Mouse (Mus musculus) myocyte (in vitro differentiated cells): ENCODE measurements at regions not wholly inside any gene's neighbourhood (a gene's known extent, or its start where the extent isn't known, plus 50 kb on each side); places are given as distances from the start of the nearest gene placed in this dataset.

ENCODE experiments used
- CEBPB ChIP-seq: IDR thresholded peaks from 2 replicates; pipeline ENCODE4 v1.6.1; 2011; ENCODE audit warnings: mild to moderate bottlenecking, moderate library complexity; ENCODE audit not compliant: poor library complexity, insufficient read depth, severe bottlenecking
- E2F4 ChIP-seq: IDR thresholded peaks from one replicate; pipeline ENCODE4 v1.6.1; 2011; ENCODE audit warnings: mild to moderate bottlenecking, control low read depth, moderate library complexity; ENCODE audit not compliant: insufficient read depth
- MAX ChIP-seq: IDR thresholded peaks from one replicate; pipeline ENCODE4 v1.6.1; 2011; ENCODE audit warnings: low read depth, mild to moderate bottlenecking, control low read depth
- MYOD1 ChIP-seq, 3 experiments: IDR thresholded peaks; one replicate each; pipeline ENCODE4 v1.6.1; 2011; ENCODE audit warnings: control low read depth in 2 of 3, low read depth in 2 of 3, mild to moderate bottlenecking in 2 of 3, moderate library complexity in 1 of 3; ENCODE audit not compliant: insufficient read length in 2 of 3, control insufficient read depth in 1 of 3
- MYOG ChIP-seq, 3 experiments: IDR thresholded peaks; one replicate each; pipeline ENCODE4 v1.6.1; 2011; ENCODE audit warnings: control low read depth in 2 of 3, low read depth in 2 of 3, mild to moderate bottlenecking in 2 of 3; ENCODE audit not compliant: insufficient read length in 2 of 3, control insufficient read depth in 1 of 3, insufficient read depth in 1 of 3
- POLR2A ChIP-seq: IDR thresholded peaks from one replicate; pipeline ENCODE4 v1.6.1; 2011; ENCODE audit warnings: low read depth, mild to moderate bottlenecking, control low read depth, moderate library complexity; ENCODE audit not compliant: insufficient read length
- TCF12 ChIP-seq: IDR thresholded peaks from one replicate; pipeline ENCODE4 v1.6.1; 2011; ENCODE audit warnings: mild to moderate bottlenecking, control low read depth; ENCODE audit not compliant: poor library complexity, insufficient read depth, severe bottlenecking
- USF1 ChIP-seq: IDR thresholded peaks from one replicate; pipeline ENCODE4 v1.6.1; 2011; ENCODE audit warnings: low read depth, mild to moderate bottlenecking, control low read depth, moderate library complexity

DNA sequence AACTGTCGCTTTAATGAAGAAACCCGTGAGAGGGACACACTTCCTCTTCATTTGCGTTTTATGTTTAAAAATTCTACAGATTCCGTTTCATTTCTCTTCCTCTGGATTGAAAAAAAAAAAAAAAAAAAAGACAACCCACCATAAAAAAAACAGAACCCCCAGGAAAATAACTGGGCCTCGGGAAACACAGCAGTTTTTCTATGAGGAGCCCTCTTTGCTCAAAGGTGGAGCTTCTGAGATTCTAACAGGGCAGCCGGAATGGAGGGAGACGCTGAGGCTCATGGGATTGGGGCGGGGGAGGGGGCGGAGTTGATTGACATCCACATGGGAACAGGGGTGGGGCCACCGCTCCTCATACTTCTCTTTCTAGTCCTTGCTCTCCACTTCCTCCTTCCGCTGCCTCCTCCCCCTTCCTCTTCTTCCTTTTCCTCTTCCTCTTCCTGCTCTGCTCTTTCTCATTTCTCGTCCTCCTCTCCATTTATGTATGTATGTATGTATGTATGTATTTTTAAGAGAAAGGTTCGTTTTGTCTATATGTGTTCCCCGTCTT is 174.1 kb upstream of the Mrps10 start:
- TF ChIP-seq POLR2A: no peak
- TF ChIP-seq E2F4: no peak
- TF ChIP-seq USF1: no peak
- no peak for TF ChIP-seq MYOD1 (IDR thresholded peaks at IDR 0.05; ENCODE audit: control insufficient read depth in 1 of 3, insufficient read length in 2 of 3, low read depth in 2 of 3)
- TF ChIP-seq MAX: no peak
- no peak for TF ChIP-seq CEBPB
- TF ChIP-seq TCF12: no peak
- no peak for TF ChIP-seq MYOG (IDR thresholded peaks at IDR 0.05; ENCODE audit: control insufficient read depth in 1 of 3, insufficient read depth in 1 of 3, insufficient read length in 2 of 3, low read depth in 2 of 3)
